Mouse (Mus musculus): ENCODE data around the gene Rtkn. TPM values are rescaled to one million over a fixed set of nuclear protein-coding genes. Genes with fewer than 3 reads are reported as not detected.

The Rtkn gene
- polyA plus RNA-seq, 1 experiment from 2014 or later: 44.4 TPM

DNA sequence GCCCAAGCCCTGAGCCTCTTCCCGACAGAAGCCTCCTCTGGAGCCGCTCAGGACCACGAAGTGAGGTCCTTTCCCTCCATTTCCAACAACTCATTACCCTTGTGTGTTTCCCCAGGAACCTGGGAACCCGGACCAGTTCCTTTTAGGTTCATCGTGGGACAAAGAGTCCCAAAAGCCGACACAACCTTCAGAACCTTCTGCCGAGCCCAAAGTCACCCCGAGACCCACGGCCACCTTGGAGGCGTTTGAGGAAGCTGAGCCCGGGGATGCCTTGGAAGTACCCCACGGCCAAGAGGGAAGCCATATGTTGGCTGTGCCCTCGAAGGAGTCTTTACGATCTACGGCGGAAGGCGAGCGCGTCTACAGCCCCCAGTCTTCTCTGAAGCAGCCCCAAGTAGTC, 26.2 kb downstream of the Rtkn start:
- no peaks in the 10 kb centered on the region for H3K9me3 ChIP-seq (ENCODE audit: control insufficient read depth, low read length)
- peak overlapping the region; percentile 66 for H3K9ac ChIP-seq (ENCODE audit: low read length)
- H3K36me3 ChIP-seq (ENCODE audit: control insufficient read depth, insufficient read depth, low read length): no peaks in the 10 kb centered on the region
- WGBS: 9% methylated on average over 19 of the region's 19 CpGs
- H3K4me2 ChIP-seq (ENCODE audit: low read depth, low read length): peak overlapping the region; percentile 87
- H3K4me3 ChIP-seq (ENCODE audit: low read length): peak overlapping the region; percentile 56
- no peak overlapping the region for H3K27ac ChIP-seq (ENCODE audit: low read length)
- H3K27me3 ChIP-seq (ENCODE audit: control insufficient read depth, insufficient read depth, low read depth, low read length): peaks cover 22% of the 10 kb centered on the region
- no peak for ATAC-seq (ENCODE audit: low read depth)
- H3K4me1 ChIP-seq (replicated peaks; ENCODE audit: control insufficient read depth, insufficient read depth, low read length): peaks cover 18% of the 10 kb centered on the region

DNA sequence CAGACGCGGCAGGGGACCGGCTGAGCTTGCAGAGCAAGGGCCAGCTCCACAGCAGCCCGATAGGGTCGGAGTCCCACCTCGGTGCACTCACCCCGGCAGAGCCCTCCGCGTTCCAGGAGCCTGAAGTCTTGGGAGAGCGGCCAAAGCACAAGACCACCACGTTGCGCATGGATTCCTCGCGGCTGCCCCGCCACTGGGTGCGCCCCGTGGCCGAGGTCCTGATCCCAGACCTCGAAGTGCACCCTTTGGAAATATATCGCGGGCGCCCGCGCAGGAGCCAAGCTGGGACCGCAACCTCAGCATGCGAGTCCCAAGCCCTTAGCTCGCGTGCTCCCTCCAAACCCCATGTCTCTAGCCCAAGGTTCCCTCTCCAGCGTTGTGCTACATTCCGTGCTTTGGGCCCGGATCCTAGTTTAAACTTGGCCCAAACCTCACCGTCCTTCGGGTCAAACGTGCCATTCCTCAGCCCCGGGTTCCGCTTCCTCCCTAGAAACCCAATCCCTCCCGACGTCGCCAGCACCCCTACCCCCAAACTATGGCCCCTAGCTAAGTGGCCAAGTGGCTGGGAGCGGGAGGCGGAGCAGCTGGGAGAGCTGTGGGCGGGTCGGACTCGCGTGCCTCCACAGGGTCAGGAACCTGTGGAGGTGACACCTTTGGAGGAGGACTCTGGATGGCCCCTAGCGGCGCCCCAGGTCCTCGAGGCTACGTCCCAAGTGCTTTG, 26.8 kb downstream of the Rtkn start:
- H3K36me3 ChIP-seq (ENCODE audit: control insufficient read depth, insufficient read depth, low read length): no peaks in the 10 kb centered on the region
- peaks cover 22% of the 10 kb centered on the region for H3K27me3 ChIP-seq (ENCODE audit: control insufficient read depth, insufficient read depth, low read depth, low read length)
- peak; percentile 19; the same call in 1 of the 2 replicates for ATAC-seq (ENCODE audit: low read depth)
- H3K4me1 ChIP-seq (replicated peaks; ENCODE audit: control insufficient read depth, insufficient read depth, low read length): peaks cover 21% of the 10 kb centered on the region
- H3K4me2 ChIP-seq (ENCODE audit: low read depth, low read length): peak overlapping the region; percentile 87
- H3K4me3 ChIP-seq (ENCODE audit: low read length): peak overlapping the region; percentile 56
- WGBS: under 1% methylated on average over 42 of the region's 49 CpGs
- H3K27ac ChIP-seq (ENCODE audit: low read length): no peak overlapping the region
- no peaks in the 10 kb centered on the region for H3K9me3 ChIP-seq (ENCODE audit: control insufficient read depth, low read length)
- H3K9ac ChIP-seq (ENCODE audit: low read length): peak overlapping the region; percentile 66

DNA sequence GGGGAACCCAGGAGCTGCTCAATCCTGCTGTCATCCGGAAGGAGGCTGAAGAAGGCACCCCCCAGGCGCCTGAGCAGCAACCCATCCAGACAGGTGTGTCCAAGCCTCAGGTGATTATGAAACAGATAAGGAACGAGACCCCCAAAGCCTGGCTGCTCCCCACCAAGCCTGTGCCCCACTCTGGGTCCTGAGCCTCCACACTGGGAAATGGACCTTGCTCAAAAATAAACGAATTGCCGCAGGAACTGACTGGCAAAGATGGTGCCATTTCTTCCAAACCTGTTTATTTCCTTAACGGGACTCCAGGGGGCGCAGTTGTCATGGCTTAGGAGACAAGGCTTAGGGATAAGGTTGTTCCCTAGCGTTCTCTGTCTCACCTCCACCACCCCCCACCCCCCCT, 27.4 kb downstream of the Rtkn start:
- no peak for ATAC-seq (ENCODE audit: low read depth)
- no peaks in the 10 kb centered on the region for H3K9me3 ChIP-seq (ENCODE audit: control insufficient read depth, low read length)
- H3K4me3 ChIP-seq (ENCODE audit: low read length): peak overlapping the region; percentile 56
- WGBS: 0% methylated on average over 8 of the region's 8 CpGs
- peak overlapping the region; percentile 66 for H3K9ac ChIP-seq (ENCODE audit: low read length)
- H3K36me3 ChIP-seq (ENCODE audit: control insufficient read depth, insufficient read depth, low read length): no peaks in the 10 kb centered on the region
- H3K27ac ChIP-seq (ENCODE audit: low read length): no peak overlapping the region
- H3K4me2 ChIP-seq (ENCODE audit: low read depth, low read length): peak overlapping the region; percentile 87
- peaks cover 22% of the 10 kb centered on the region for H3K27me3 ChIP-seq (ENCODE audit: control insufficient read depth, insufficient read depth, low read depth, low read length)
- peaks cover 24% of the 10 kb centered on the region for H3K4me1 ChIP-seq (replicated peaks; ENCODE audit: control insufficient read depth, insufficient read depth, low read length)

DNA sequence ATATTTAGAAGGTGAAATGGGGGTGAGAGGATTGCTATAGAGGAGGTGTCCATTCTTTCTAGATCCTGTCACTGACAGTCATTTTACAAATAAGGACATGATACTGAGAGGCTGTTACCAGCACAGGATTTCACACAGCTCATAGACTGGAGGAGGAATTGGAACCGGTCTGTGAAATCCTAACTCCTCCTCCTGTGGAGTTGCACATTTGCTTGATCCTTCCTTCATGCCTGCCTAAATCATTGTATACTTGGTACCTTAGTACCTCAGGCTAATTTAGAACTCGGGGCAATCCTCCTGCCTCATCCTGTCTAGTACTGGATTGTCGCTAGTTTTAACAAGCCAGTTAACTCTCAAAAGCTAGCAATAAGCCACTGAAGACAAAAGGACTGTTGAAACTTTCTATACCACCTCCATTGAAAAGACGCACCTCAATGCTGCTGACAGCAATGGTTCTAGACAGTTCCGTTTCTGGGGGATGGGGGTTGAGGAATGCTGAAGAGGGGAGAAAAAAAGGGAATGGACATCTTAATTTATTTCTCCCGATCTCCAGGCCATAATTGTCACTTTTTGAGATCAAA, 29.9 kb downstream of the Rtkn start:
- H3K4me3 ChIP-seq (ENCODE audit: low read length): peak overlapping the region; percentile 89
- peaks cover 24% of the 10 kb centered on the region for H3K4me1 ChIP-seq (replicated peaks; ENCODE audit: control insufficient read depth, insufficient read depth, low read length)
- ATAC-seq (ENCODE audit: low read depth): peak; percentile 19; the same call in 1 of the 2 replicates
- no peaks in the 10 kb centered on the region for H3K36me3 ChIP-seq (ENCODE audit: control insufficient read depth, insufficient read depth, low read length)
- peaks cover 22% of the 10 kb centered on the region for H3K27me3 ChIP-seq (ENCODE audit: control insufficient read depth, insufficient read depth, low read depth, low read length)
- WGBS: 4% methylated on average over 6 of the region's 6 CpGs
- peak overlapping the region; percentile 93 for H3K9ac ChIP-seq (ENCODE audit: low read length)
- H3K27ac ChIP-seq (ENCODE audit: low read length): peak overlapping the region; percentile 58
- H3K4me2 ChIP-seq (ENCODE audit: low read depth, low read length): peak overlapping the region; percentile 82
- no peaks in the 10 kb centered on the region for H3K9me3 ChIP-seq (ENCODE audit: control insufficient read depth, low read length)

DNA sequence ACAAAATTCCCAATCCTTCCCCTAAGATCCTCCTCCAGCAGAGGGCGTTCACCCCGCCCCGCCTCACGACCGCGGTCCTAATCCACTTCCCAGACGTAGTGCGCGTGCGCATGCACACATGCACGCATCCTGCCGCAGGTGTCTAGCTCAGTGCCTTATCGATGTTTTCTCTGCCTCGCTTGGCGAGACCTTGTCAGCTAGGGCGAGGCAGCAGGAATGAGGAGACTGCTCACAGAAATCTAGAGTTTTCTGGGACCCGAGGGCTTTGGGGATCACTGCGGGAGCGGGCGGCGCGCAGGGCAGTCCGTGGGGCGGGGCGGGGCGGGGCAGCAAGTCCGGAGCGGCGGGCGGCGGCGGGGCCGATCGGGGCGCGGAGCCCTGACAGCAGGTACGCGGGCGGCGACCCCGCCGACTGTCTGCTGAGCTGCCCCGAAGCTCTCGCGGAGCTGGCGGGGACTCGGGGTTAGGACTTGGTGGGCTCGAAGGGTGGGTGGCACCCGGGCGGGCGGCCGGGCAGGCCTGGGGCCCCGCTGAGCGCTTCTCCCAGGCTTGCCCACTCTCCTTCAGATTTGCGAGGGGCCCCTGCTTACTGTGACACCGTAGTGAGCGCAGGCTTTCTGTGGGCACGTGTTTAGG, 30.5 kb downstream of the Rtkn start, which contains the start of gene Dctn1:
Gene Dctn1 (plus strand): TSS at position 314 of the 636 bp plus-strand sequence.
- H3K27ac ChIP-seq (ENCODE audit: low read length): peak within 1 kb of the TSS; percentile 84
- 0% methylated on average over 50 of the region's 58 CpGs for whole genome bisulfite sequencing
- H3K4me1 ChIP-seq (replicated peaks; ENCODE audit: control insufficient read depth, insufficient read depth, low read length): peaks cover 24% of the 10 kb centered on the region

DNA sequence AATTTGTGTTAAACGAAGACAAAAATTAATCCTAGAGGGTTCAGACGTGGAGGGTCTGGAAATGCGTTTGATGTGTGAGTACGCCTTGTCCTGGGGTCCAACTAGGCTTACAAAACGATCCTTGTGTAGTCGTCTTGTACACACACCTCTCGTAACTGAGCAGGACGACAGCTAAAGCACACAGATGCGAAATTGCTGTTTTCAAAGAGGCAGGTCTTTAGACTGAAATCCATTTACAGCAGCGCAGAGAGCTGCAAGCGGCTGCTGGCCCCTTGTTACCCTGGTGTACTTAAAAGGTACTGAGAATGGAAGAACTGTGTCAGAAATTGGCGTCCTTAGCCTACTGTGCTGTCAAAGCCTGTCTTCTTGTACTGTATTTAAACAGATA, 31.0 kb downstream of the Rtkn start:
- peaks cover 15% of the 10 kb centered on the region for H3K27me3 ChIP-seq (ENCODE audit: control insufficient read depth, insufficient read depth, low read depth, low read length)

More for the DNA sequence above, 30.5 kb downstream of the Rtkn start, which contains the start of gene Dctn1:
- Histone ChIP-seq H3K36me3 (ENCODE audit: control insufficient read depth, insufficient read depth, low read length) (no peaks in the 10 kb centered on the region), H3K4me3 (ENCODE audit: low read length) (peak within 1 kb of the TSS; percentile 89), H3K9me3 (ENCODE audit: control insufficient read depth, low read length) (no peaks in the 10 kb centered on the region), H3K4me2 (ENCODE audit: low read depth, low read length) (peak within 1 kb of the TSS; percentile 82), H3K9ac (ENCODE audit: low read length) (peak within 1 kb of the TSS; percentile 93), H3K27me3 (ENCODE audit: control insufficient read depth, insufficient read depth, low read depth, low read length) (peaks cover 21% of the 10 kb centered on the region)
- ATAC-seq (ENCODE audit: low read depth): peak; percentile 87

DNA sequence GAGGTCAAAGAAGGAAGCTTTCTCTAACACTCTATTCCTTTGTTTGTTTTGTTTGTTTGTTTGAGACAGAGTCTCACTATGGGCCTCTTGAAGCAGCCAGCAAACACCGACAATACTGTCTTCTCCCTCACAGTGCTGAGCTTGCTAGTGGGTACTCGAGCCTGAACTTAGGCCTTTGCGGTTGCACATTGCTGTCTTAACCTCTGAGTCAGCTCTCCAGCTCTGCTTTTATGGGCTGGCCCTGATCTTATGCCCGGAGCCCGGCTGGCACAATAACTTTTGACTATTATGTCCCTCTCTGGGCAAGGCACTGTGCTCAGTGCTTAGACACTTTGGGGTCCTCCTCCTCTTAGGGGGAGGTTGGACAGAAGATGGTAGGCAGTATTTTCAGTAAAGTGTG, 34.6 kb downstream of the Rtkn start:
- 54% methylated on average over 5 of the region's 5 CpGs for WGBS
- peaks cover 13% of the 10 kb centered on the region for H3K4me1 ChIP-seq (replicated peaks; ENCODE audit: control insufficient read depth, insufficient read depth, low read length)
- no peaks in the 10 kb centered on the region for H3K9me3 ChIP-seq (ENCODE audit: control insufficient read depth, low read length)
- no peak overlapping the region for H3K27ac ChIP-seq (ENCODE audit: low read length)
- no peak overlapping the region for H3K4me2 ChIP-seq (ENCODE audit: low read depth, low read length)
- no peaks in the 10 kb centered on the region for H3K27me3 ChIP-seq (ENCODE audit: control insufficient read depth, insufficient read depth, low read depth, low read length)
- no peak overlapping the region for H3K4me3 ChIP-seq (ENCODE audit: low read length)
- H3K9ac ChIP-seq (ENCODE audit: low read length): no peak overlapping the region
- no peak for ATAC-seq (ENCODE audit: low read depth)
- no peaks in the 10 kb centered on the region for H3K36me3 ChIP-seq (ENCODE audit: control insufficient read depth, insufficient read depth, low read length)

More for the DNA sequence above, 31.0 kb downstream of the Rtkn start:
- Histone ChIP-seq H3K36me3 (ENCODE audit: control insufficient read depth, insufficient read depth, low read length) (no peaks in the 10 kb centered on the region), H3K4me1 (replicated peaks; ENCODE audit: control insufficient read depth, insufficient read depth, low read length) (peaks cover 24% of the 10 kb centered on the region), H3K9ac (ENCODE audit: low read length) (peak overlapping the region; percentile 93), H3K4me3 (ENCODE audit: low read length) (peak overlapping the region; percentile 89), H3K9me3 (ENCODE audit: control insufficient read depth, low read length) (no peaks in the 10 kb centered on the region), H3K4me2 (ENCODE audit: low read depth, low read length) (peak overlapping the region; percentile 82), H3K27ac (ENCODE audit: low read length) (peak overlapping the region; percentile 84)
- 0% methylated on average over 12 of the region's 12 CpGs for WGBS
- ATAC-seq (ENCODE audit: low read depth): no peak

DNA sequence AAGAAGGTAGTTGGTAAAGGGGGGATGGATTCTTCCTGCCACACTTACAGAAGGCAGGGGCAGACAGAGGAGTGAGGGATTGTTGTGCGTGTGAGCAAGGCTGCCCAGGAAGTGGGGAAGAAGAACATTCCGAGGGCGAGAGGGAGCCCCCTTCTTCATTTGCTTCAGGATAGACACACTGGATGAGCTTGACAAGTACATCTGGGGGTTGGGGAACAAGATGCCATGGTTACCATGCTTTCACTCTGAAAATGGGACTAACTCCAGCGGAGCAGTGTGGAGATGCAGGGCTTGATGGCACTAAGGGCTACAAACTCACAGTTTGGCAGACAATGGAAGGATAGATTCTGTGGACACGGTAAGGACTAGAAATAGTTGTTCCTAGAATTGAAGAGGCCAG, 35.8 kb downstream of the Rtkn start:
- Histone ChIP-seq H3K27me3 (ENCODE audit: control insufficient read depth, insufficient read depth, low read depth, low read length) (no peaks in the 10 kb centered on the region), H3K27ac (ENCODE audit: low read length) (no peak overlapping the region), H3K4me1 (replicated peaks; ENCODE audit: control insufficient read depth, insufficient read depth, low read length) (peaks cover 9% of the 10 kb centered on the region), H3K4me3 (ENCODE audit: low read length) (no peak overlapping the region), H3K36me3 (ENCODE audit: control insufficient read depth, insufficient read depth, low read length) (no peaks in the 10 kb centered on the region), H3K9me3 (ENCODE audit: control insufficient read depth, low read length) (no peaks in the 10 kb centered on the region), H3K4me2 (ENCODE audit: low read depth, low read length) (no peak overlapping the region), H3K9ac (ENCODE audit: low read length) (no peak overlapping the region)
- ATAC-seq (ENCODE audit: low read depth): no peak
- WGBS: 69% methylated on average over 5 of the region's 5 CpGs

DNA sequence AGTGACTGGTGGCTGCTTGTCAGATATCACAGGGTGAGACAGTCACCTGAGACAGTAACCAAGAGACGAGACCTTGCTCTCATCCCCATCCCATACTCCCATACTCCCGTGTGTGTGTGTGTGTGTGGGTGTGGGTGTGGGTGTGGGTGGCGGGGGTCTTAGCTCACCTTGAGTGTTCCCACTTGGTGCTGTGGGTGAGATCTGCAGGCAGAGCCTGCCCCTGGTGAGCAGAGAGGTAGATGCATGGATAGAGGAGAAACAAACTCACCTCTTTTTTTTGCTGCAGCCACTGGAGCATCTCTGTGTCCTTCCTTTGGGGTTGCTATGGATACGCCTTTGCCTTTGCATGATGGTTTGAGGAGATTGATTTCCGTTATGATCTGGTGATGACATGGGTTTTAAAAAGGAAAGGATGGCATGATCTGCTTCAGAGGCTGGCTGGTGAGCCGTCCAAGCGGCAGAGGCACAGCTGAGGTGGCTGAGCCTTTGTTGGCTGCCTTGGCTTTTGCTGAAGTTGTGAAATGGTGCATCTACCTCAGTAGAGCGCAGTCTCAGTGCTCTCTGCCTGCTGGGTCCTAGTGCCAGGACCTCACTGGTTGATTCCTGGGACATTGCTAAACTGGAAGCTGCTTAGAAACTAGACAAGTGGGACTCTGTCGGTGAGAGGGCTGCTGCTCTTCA, 37.1 kb downstream of the Rtkn start:
- no peak overlapping the region for H3K27ac ChIP-seq (ENCODE audit: low read length)
- ATAC-seq (ENCODE audit: low read depth): no peak
- H3K4me1 ChIP-seq (replicated peaks; ENCODE audit: control insufficient read depth, insufficient read depth, low read length): peaks cover under 1% of the 10 kb centered on the region
- 61% methylated on average over 9 of the region's 9 CpGs for WGBS
- no peaks in the 10 kb centered on the region for H3K27me3 ChIP-seq (ENCODE audit: control insufficient read depth, insufficient read depth, low read depth, low read length)
- no peak overlapping the region for H3K4me3 ChIP-seq (ENCODE audit: low read length)
- H3K9ac ChIP-seq (ENCODE audit: low read length): no peak overlapping the region
- no peaks in the 10 kb centered on the region for H3K9me3 ChIP-seq (ENCODE audit: control insufficient read depth, low read length)
- H3K4me2 ChIP-seq (ENCODE audit: low read depth, low read length): no peak overlapping the region
- no peaks in the 10 kb centered on the region for H3K36me3 ChIP-seq (ENCODE audit: control insufficient read depth, insufficient read depth, low read length)
